Mouse (Mus musculus) hindlimb bud, embryonic 11.5 days (tissue): Measurements from ENCODE around the gene St8sia2.
"Not testable (repeated sequence)": the region's sequence is repeated elsewhere in the genome, so short reads cannot be mapped to it uniquely, and the experiment has no call there.

Experiments
- DNase-seq: peaks from one replicate; pipeline ENCODE4 v3.0.0-alpha.2; 2012; ENCODE audit warnings: low read depth, low spot score; ENCODE audit errors: extremely low spot score

The St8sia2 gene

GRCm38 (mm10) chr7:74000743-74001510 lies 12.6 kb downstream of the St8sia2 start:
- DNase-seq = no peak

GRCm38 (mm10) chr7:73989366-73989765 lies 24.1 kb downstream of the St8sia2 start:
- DNase-seq = no peak

- not testable (repeated sequence) for DNase-seq
Measured at GRCm38 (mm10) chr7:73972157-73972556, 41.3 kb downstream of the St8sia2 start.

- no peak for DNase-seq
Measured at GRCm38 (mm10) chr7:73965164-73965563, 48.3 kb downstream of the St8sia2 start.

- DNase-seq = no peak
Measured at GRCm38 (mm10) chr7:73962431-73962830, 51.1 kb downstream of the St8sia2 start.

GRCm38 (mm10) chr7:73954441-73954840 lies 59.0 kb downstream of the St8sia2 start:
- DNase-seq = no peak

GRCm38 (mm10) chr7:73953131-73953530 lies 60.4 kb downstream of the St8sia2 start:
- DNase-seq = no peak

GRCm38 (mm10) chr7:73941640-73942039 lies 71.8 kb downstream of the St8sia2 start:
- no peak for DNase-seq

GRCm38 (mm10) chr7:73939236-73939635 lies 74.3 kb downstream of the St8sia2 start:
- DNase-seq = no peak

GRCm38 (mm10) chr7:73938046-73938810 lies 75.3 kb downstream of the St8sia2 start:
- no peak for DNase-seq

GRCm38 (mm10) chr7:73936119-73936518 lies 77.4 kb downstream of the St8sia2 start:
- DNase-seq = no peak

GRCm38 (mm10) chr7:73935703-73936102 lies 77.8 kb downstream of the St8sia2 start:
- DNase-seq = no peak

GRCm38 (mm10) chr7:73933036-73933435 lies 80.5 kb downstream of the St8sia2 start:
- no peak for DNase-seq

GRCm38 (mm10) chr7:73920921-73921485 lies 92.5 kb downstream of the St8sia2 start:
- no peak for DNase-seq

- DNase-seq = no peak
Measured at GRCm38 (mm10) chr7:73917633-73918311, 95.7 kb downstream of the St8sia2 start.

GRCm38 (mm10) chr7:73911899-73912298 lies 101.6 kb downstream of the St8sia2 start:
- no peak for DNase-seq

GRCm38 (mm10) chr7:73910843-73911242 lies 102.6 kb downstream of the St8sia2 start:
- no peak for DNase-seq

- no peak for DNase-seq
Measured at GRCm38 (mm10) chr7:73909432-73910205, 103.9 kb downstream of the St8sia2 start.

- DNase-seq = no peak
Measured at GRCm38 (mm10) chr7:73894506-73894905, 119.0 kb downstream of the St8sia2 start.

- DNase-seq = no peak
Measured at GRCm38 (mm10) chr7:73891830-73892229, 121.7 kb downstream of the St8sia2 start.
